Mouse (Mus musculus) mesoderm, embryonic 11.5 days (tissue): Measurements from ENCODE around the gene Gm20696.

Experiments
- DNase-seq: peaks from one replicate; pipeline ENCODE4 v3.0.0-alpha.2; 2012; ENCODE audit warnings: low read depth, low spot score

The Gm20696 gene

DNA sequence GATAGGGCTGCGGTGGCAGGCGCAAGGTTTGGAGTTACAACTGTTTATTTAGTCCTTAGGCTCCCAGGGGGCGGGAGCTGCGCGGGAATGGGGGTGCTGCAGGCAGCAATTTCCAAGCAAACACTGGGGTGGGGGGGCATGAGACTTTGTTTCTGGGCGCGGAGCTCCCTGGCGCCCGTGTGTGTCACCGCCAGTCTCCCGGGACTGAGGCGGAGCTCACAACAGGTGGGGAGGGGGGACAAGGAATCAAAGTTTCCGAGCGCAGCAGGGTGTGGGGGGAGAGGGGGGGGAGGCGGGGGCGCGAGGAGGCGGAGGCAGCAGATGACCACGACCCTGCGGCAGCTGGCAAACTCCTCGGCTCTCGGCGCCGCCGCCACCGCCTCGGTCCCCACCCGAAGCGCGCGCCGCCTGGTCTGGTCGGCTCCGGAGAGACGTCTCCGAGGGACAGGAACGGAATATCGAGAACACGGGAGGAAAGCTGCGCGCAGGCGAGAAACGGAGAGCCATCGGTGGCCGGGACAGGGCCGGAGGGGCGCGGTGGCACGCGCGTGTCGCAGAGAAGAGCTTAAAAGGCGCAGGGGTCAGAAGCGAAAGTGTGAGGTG is 145.5 kb downstream of the Gm20696 start:
- DNase-seq: peak; percentile 84

GRCm38 (mm10) chr6:99520676-99521037 is 145.9 kb downstream of the Gm20696 start:
- no peak for DNase-seq

- DNase-seq: no peak
Observed at GRCm38 (mm10) chr6:99519806-99520675, 146.6 kb downstream of the Gm20696 start.

DNA sequence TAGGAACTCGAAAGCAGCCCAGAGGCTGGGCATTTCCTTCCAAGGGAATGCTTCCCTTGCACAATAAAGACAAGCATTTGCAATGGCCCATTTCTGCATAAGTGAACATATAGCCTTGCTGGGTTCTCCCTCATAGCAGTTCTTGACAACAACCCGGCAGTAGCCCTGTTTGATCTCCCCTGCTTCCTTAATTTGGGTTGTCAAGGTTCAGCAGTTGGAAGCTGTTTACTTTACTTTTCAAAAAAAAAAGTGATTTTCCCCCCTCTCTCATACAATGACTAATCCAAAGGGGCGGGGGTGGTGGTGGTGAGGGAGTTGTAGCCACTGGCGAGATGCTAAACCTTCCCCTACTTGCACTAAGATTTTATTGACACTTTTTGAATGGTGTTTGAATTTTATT is 147.5 kb downstream of the Gm20696 start:
- DNase-seq: no peak

- DNase-seq: no peak
Observed at GRCm38 (mm10) chr6:99515667-99516199, 150.9 kb downstream of the Gm20696 start.

DNA sequence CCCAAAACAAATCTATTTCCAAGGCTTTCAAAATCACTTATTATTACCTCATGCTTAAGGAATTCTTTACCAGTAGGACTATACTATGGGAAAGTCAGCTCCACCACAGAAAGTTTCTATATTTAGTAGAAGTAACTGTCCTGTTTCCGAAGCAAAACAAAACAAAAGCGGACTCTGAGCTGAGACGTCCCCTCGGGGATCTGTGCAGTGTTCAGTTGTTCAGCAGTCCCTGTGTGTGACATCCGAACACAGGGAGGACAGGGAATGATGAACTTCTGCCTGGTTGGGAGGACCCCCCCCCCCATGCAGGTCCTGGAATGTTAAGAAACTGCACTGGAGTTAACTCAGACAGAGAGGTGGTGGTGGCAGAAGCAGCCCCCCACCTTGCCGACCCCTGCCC is 154.7 kb downstream of the Gm20696 start:
- peak; percentile 30 for DNase-seq

- DNase-seq: no peak
Observed at GRCm38 (mm10) chr6:99509189-99509592, 157.4 kb downstream of the Gm20696 start.

DNA sequence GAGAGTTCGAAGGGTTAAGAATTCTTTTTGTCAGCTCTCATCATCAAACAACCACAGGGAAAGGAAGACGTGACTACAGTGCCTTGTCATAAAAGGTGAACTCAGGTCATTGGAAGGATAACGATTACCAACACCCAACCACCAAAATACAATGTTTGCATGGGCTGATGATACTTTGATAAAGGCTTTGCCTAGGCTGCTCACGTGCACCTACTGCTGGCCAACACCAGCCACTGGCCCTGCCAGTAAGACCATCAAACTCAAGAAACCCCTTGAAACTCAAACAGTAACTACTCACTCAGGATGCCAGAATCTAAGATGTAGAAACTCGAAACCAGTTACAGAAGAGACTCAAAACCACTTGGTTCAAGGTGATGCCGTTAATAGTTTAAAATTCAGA is 159.8 kb downstream of the Gm20696 start:
- DNase-seq: no peak

- DNase-seq: no peak
Observed at GRCm38 (mm10) chr6:99503741-99504140, 162.9 kb downstream of the Gm20696 start.

DNA sequence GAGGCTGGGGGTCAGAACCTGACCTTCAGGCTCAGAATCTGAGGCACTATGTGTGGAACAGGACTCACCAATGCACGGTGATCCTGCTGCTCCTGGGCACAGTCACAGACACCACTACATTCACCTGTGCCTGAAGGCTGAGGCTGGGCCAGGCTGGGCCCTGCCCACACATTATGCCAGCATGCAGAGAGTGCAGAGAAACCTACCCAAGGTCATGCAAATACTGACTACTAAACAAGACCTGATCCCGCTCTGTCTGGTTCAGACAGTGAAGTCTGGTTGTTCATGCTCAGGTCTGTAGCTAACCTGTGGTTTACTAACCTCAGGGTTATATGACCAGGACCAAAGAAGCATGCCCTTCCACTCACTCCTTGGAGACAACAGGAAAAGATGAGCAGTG is 163.9 kb downstream of the Gm20696 start:
- DNase-seq: no peak

DNA sequence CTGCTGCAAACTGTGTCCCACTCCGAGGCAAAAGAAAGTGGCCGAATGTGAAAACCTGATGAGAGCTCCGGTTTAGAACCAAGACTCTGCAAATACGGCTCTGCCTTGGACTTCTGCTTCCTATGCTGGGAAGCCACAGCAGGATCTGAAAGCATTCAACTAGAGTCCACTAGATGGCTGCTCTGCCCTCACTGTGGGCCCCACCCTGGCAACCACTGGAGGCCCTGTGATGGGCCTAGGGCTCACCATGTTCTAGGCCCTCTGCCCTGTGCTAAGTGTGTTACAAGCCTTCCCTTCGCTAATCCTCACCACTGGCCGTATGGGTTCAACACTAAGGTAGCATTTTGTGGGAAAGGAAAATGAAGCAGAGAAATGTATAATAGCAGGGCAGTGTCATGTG is 164.3 kb downstream of the Gm20696 start:
- no peak for DNase-seq

DNA sequence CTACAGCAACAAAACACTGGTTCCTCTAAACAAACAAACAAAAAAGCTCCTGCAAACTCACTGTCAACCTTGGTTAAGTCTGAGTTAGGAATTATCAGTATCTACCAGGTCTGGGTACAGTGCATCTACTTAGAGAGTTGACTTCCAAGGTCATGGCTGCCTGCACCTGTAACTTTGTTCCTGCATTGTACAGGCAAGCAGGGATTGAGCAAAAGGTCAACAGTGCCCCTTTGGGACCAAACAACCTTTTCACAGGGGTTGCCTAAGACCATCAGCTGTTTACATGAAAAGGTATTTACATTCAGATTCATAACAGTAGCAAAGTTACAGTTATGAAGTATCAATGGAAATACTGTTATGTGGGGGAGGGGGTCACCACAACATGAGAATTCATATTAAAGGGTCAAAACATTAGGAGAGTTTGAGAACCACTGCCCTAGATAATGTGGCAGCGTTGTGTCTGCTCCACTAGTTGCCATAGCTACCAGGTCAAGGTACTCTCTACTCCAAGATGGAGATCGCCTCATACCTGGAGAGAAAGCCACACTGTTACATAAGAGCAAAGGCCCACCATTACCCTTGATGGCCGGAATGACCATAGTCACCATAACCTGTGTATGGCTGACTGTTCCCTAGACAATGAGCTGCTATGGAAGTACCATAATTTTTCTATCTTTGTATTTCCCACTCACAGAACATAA is 165.9 kb downstream of the Gm20696 start:
- DNase-seq: no peak

- no peak for DNase-seq
Observed at GRCm38 (mm10) chr6:99498082-99498481, 168.5 kb downstream of the Gm20696 start.

DNA sequence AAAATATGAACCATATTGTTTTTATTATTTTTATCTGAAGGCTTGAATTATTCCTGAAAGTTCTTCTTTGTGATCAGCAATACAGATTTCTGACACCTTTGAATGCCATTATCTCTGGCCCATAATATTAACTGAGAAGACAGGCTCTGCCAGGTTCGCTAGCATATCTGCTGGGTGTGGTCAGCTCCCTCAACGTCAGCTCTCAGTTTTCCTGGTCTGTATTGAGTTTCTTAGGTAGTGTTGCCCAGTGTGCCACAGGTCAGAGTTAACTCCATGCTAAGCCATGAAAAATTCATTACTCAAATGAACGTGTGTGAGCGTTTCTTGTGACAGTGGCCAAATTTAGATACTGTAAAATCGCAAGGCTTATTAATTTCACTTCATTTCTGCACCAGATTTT is 170.5 kb downstream of the Gm20696 start:
- DNase-seq: no peak

DNA sequence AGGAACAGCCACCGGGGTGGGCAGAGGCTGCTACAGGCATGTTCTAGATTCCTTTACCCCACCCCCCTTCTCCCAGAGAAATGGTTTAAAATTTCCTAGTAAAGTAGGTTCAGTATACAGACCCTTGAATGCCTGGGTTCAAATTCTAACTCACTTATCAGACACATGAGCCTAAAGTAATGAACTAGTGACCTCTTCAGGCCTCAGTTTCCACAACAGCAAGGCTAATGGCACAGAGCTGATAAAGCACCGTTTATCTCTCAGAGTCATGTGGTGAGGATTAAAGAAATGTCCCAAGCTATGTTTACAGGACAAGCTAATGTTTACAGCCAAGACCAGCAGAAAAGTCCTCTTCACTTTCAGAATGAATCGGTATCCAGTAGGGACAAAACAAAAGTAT is 173.7 kb downstream of the Gm20696 start:
- no peak for DNase-seq

DNA sequence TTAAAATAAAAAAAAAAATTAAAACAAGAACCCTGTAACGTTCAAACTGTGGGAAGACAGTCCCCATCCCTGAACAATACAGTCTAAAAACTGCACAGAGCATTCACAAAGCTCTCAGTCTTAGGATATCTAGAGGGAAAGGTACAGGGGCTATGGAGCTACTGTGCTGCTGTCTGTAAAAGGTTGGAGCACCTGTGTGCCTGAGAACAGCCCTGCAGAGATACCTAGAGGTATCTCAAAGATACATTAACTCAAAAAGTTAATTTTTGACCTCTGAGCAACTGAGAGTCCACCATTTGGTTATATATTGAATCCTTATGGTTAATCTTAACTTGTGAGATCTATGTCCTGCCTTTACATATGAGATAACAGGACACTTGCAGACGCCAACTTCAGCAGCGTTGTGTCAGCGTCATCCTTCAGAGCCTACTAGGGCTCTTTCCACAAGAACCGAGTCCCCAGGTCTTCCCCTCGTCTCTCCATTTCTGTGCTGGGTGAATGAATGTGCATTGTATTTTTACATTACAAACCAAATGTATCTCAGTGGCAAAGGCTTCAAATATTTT is 174.5 kb downstream of the Gm20696 start:
- no peak for DNase-seq

DNA sequence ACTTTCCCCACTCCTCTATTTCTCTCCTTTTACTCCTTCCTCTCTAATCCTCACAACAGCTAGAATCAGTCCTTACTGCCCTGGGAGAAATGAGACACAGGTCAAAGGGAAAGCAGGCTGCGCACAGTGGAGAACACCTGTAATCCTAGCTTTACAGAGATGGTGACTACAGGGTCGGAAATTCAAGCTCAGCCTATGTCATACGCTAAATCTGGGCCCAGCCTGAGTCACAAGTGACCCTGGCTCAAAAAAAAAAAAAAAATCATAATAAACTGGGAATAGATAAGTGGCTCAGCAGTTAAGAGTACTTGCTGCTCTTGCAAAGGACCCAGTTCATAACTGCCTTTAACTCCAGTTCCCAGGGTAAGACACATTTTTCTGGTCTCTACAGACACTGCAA is 175.5 kb downstream of the Gm20696 start:
- DNase-seq: no peak

DNA sequence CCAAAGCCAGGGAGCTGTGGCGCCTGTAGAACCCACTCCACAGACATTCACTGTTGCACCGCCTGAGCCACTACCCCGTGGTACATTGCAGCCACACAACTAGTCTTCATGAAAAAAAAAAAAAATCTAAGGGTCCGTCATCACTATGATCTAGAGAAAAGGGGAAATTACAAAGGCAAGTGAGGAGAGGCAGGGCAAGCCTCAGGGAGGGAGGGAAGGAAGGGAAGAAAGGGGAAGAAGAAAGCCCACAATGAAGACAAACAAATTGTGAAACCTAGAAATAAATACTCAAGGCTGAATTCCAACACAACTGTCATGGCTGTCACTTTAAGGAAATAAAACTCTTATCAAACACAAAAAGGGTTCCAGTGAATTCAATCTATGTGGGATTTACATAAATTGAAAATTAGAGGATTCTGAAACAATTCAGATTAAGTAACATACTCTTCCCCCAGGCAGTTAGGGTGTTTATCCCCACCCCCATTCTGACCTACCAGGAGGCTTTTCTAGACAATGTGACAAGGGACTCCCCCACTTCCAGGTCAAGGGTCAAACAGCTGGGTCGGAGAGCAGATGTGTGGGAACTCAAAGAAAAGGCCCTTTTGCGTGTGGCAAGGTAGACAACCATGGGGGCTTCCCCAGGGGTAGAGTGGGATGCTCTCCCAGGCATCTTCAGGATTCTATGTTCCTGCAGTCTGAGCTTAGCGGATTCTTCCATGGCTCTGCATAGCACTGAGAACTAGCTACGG is 176.5 kb downstream of the Gm20696 start:
- DNase-seq: no peak

- no peak for DNase-seq
Observed at GRCm38 (mm10) chr6:99489423-99489822, 177.2 kb downstream of the Gm20696 start.

GRCm38 (mm10) chr6:99485884-99486640 is 180.5 kb downstream of the Gm20696 start:
- peak; percentile 41 for DNase-seq
